Mouse (Mus musculus) lung, postnatal 4 days (tissue): Measurements from ENCODE around the gene BB287469.
"Not testable (repeated sequence)": the region's sequence is repeated elsewhere in the genome, so short reads cannot be mapped to it uniquely, and the experiment has no call there.

ENCODE experiments used
- DNase-seq, 2 experiments: peaks; one replicate each; pipeline ENCODE4 v3.0.0; 2021

BB287469 gene

DNA sequence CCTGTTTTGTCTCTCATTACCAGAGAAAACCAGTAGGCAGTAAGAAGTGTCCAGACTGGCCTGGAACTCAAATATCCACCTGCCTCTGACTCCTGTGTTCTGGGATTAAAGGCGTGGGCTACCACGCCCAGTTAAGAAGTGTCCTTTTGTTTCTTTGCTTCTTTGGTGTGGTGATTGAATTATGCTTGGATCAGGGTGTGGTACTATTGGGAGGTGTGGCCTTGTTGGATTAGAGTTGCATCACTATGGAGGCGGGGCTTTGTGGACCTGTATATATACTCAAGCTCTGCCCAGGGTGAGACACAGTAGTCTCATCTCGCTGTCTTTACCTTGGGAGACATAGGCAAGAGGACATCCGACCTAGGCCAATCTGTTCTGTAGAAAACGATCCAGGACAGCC, at the start of gene BB287469:
Gene BB287469, plus strand, starts transcription at position 301 of the 400 bp plus-strand sequence.
- not testable (repeated sequence) for DNase-seq

DNA sequence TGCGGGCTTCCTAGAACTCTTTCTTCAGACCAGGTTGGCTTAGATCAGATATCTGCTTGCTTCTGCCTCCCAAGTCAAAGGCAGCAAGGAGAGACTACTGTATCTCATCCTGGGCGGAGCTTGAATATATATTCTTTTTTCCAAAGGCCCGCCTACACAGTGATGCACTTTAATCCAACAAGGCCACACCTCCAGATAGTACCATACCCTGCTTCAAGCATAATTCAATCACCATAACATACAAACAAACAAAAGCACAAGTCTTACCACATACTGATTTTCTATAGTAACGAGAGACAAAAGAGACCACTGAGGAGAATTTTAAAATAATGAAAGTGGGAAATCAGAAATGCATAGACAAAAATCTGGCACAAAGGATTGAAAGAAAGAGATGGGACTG, 40.7 kb upstream of the BB287469 start, which contains the start of gene Gm21319:
Gene Gm21319, minus strand, starts transcription at position 101 of the 400 bp plus-strand sequence.
- not testable (repeated sequence) for DNase-seq

DNA sequence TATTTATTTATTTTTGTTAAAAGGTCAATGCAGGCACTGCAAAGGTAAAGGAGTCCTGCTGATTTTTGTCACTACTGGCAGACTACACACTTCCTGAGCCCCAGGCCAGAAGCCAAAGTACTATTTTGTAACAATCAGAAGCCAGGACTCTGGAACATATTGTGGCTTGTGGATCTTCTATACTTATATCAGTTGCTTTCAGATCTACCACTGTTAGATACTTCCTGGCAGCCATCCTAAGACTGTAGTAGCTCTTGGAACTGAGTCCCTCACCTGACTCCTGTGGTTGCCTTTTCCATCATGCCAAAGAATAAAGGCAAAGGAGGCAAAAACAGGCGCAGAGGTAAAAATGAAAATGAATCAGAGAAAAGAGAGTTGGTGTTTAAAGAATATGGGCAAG, 21.2 kb upstream of the BB287469 start, which contains the start of gene Gm21936:
Gene Gm21936, plus strand, starts transcription at position 301 of the 400 bp plus-strand sequence.
- DNase-seq = not testable (repeated sequence)

DNA sequence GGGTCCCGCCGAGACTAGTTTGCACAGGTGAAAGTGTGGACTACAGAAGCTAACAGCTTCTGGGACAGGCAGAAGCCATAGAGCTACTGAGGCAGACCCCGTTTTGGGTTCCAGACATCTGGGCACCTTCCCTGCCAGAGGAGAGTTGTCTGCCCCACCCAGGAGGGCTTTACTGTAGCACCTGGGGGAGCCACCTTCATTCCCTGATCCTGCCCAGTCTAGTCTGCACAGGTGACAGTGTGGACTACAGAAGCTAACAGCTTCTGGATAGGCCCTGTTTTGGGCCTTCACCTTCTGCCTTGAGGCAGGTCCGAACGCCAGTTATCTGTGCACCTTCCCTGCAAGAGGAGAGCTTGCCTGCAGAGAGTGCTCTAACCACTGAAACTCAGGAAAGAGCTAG, 18.4 kb upstream of the BB287469 start:
- DNase-seq = not testable (repeated sequence)

DNA sequence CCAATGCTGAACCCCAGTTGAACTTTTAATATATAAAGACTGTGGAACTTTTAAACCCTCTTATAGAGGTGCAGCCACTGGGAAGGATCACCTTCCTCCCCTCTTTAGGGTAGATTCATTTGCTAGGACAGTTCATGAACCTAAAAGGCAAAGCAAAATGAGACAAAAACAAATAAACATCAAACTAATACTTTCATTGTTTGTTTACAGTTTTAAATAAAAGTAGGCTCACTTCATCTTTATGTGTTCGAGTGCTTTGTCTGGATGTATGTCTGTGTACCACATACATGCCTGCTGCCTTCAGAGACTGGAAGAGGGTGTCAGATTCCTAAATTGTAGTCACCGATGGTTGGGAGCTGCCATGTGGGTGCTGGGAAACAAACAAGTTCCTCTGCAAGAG, 25.9 kb downstream of the BB287469 start, which contains the start of gene Gm2001:
Gene Gm2001, minus strand, starts transcription at position 101 of the 400 bp plus-strand sequence.
- DNase-seq = not testable (repeated sequence)

DNA sequence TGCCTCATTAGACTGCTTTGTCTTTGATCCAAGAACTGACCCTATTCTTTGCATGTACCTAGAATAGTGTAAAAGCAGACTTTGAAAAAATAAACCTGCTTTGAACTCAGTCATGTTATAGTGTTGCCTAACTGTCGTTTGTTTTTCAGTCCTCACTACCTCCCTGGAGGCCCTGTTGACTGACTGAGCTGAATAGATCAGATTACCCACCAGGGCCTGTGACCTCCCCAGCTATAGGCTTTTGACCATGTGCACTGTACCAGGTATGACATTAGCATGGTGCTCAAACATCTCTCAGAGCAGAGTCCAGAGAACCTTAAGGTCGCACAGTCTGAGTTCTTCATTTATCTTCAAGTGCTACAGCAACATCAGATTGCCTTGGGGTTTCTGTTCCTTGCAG, 34.3 kb downstream of the BB287469 start:
- DNase-seq = not testable (repeated sequence)

DNA sequence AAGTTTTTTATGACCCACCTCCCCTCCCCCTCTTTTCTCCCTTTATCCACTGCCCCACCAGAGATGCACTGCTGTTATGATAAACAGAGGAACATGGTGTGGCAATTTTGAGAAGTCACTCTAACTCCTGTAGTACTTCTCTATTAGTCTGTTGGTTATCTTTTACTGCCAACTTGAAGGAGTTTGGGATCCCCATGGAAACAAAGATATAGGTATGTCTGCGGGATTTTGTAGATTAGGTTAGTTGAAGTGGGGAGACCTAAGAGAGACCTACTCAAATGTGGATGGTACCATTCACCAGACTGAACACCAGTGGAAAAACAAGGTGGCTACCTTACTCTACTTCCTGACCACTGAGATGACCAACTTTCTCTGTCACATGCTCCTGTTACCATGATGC, 39.7 kb downstream of the BB287469 start:
- not testable (repeated sequence) for DNase-seq

DNA sequence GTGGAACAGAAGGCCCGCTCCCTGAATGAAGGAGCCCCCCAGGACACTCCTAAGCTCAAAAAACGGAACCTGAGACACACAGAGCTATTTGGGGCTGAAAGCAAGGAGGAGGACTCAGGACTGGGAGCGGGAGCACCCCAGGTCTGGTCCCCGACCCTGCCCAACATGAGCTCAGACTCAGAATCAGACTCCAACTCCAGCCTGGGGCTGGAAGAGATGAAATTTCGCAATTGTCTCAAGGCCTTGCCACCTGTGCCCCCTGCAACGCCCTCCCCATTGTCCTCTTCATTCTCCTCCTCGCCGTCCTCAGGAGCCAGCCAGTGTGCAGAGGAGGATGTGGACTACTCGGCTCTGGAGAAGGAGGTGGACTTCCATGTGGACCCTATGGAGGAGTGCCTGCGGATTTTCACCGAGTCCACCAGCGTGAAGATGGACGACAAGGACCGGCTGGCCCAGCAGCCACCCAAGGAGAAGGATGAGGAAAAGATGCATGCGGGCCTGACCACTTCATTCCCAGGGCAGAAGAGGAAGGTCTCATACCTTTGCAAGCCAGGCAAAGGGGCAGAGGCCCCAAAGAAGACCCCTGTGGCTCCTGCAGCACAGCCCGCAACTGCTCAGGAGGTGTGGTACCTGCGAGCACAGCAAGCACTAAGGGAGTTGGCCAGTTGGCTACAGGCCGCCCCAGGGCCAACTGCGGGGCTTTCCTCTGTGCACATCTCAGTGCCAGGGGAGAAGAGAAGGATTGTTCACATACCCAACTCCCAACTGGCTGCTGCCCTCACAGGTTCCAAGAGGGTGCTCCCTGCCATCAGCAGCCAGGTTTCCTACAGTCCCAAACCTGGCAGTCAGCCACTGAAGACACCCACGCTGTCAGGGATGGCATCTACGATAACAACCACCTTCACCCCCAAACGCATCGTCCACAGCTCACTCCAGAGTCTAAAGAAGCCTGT, 45.6 kb downstream of the BB287469 start:
- DNase-seq = peak in 1 of 2 experiments; percentile 35

DNA sequence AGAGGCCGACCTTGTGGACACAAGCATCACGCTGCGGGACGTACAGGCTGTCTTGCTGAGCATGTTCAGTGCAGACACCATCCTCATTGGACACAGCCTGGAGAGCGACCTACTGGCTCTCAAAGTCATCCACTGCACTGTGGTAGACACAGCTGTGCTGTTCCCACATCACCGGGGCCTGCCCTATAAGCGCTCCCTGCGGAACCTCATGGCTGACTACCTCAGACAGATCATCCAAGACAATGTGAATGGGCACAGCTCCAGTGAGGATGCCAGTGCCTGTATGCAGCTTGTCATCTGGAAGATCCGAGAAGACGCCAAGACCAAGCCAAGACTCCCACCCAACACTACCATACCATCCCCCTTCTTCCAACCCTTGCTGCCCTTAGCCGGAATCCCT, 47.3 kb downstream of the BB287469 start:
- DNase-seq = peak in 1 of 2 experiments; percentile 23

DNA sequence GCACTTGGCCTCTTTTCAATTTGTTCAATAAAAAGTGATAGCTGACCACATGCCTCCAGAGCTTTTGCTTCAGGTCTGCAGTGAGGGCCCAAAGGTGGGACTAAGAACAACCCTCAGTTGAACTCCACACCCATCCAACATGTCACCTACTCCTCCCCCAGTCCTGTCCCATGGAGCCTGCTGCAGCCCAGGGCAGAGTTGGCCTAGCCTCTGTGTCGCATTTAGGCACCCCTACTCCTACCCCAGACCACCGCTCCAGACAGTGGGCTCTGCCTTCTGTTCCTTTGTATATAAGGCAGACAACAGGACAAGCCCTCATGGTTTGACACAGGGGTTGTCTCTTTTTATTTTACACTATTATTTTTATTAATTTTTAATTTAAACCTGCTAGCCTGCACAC, 47.7 kb downstream of the BB287469 start:
- DNase-seq = not testable (repeated sequence)
